Mouse (Mus musculus) heart, embryonic 15.5 days (tissue): Measurements from ENCODE around the gene Reps1. TPM values are rescaled to one million over a fixed set of nuclear protein-coding genes. Genes with fewer than 3 reads are reported as not detected.
"Not testable (repeated sequence)": the region's sequence is repeated elsewhere in the genome, so short reads cannot be mapped to it uniquely, and the experiment has no call there.

ENCODE experiments used
- ATAC-seq: fragments of 200-750 bp; cut with Nextera tagmentation; replicated peaks from 2 replicates; pipeline ENCODE4 v1.8.0; 2017; ENCODE audit warnings: low read depth, moderate TSS enrichment; ENCODE audit not compliant: insufficient number of reproducible peaks, insufficient read depth, low FRiP score
- H3K27ac ChIP-seq: fragments of 300-500 bp; sonication (generic); 2 replicates; pipeline ENCODE4 v1.5.1; 2015; ENCODE audit warnings: mild to moderate bottlenecking, inconsistent platforms
- H3K27me3 ChIP-seq: fragments of 300-500 bp; sonication (generic); 2 replicates; pipeline ENCODE4 v1.6.1; 2015; ENCODE audit warnings: inconsistent platforms
- H3K36me3 ChIP-seq: fragments of 300-500 bp; sonication (generic); 2 replicates; pipeline ENCODE4 v1.6.1; 2015; ENCODE audit warnings: mild to moderate bottlenecking, inconsistent platforms
- H3K4me1 ChIP-seq: fragments of 300-500 bp; sonication (generic); replicated peaks from 2 replicates; pipeline ENCODE4 v1.6.1; 2015; ENCODE audit warnings: inconsistent platforms
- H3K4me2 ChIP-seq: fragments of 300-500 bp; sonication (generic); 2 replicates; pipeline ENCODE4 v1.6.1; 2015; ENCODE audit warnings: inconsistent platforms, mild to moderate bottlenecking, moderate library complexity
- H3K4me3 ChIP-seq: fragments of 300-500 bp; sonication (generic); 2 replicates; pipeline ENCODE4 v1.5.1; 2015; ENCODE audit warnings: mild to moderate bottlenecking, inconsistent platforms
- H3K9ac ChIP-seq: fragments of 300-500 bp; sonication (generic); 2 replicates; pipeline ENCODE4 v1.6.1; 2015; ENCODE audit warnings: mild to moderate bottlenecking, inconsistent platforms
- H3K9me3 ChIP-seq: fragments of 300-500 bp; sonication (generic); replicated peaks from 2 replicates; pipeline ENCODE4 v1.6.1; 2016; ENCODE audit warnings: inconsistent platforms
- WGBS: fragments of 180-500 bp; shearing (Covaris S2); methylation state at CpG from one replicate; pipeline ENCODE4 v1.1.7; 2015; ENCODE audit warnings: mixed read lengths; 5-methylcytosine and 5-hydroxymethylcytosine counted together
- polyA plus RNA-seq: library from polyadenylated mRNA; unstranded; fragments of >200 nt; fragmentation: Nextera tagmentation; extraction: Ambion mirVana; gene quantifications from 2 replicates; pipeline ENCODE4 v1.2.1, GENCODE M21; 2015

Gene Reps1
- polyA plus RNA-seq, 1 experiment from 2014 or later, result 15.9 TPM

GRCm38 (mm10) chr10:18090691-18091090 lies 35.0 kb downstream of the Reps1 start:
- H3K36me3 ChIP-seq, result peaks cover 36% of the 10 kb centered on the region
- H3K4me3 ChIP-seq, result no peak overlapping the region
- no peaks in the 10 kb centered on the region; the same call in 1 of the 2 replicates for H3K9me3 ChIP-seq
- no peak overlapping the region for H3K27ac ChIP-seq
- H3K9ac ChIP-seq, result no peak overlapping the region
- H3K4me2 ChIP-seq, result no peak overlapping the region
- no peaks in the 10 kb centered on the region for H3K4me1 ChIP-seq
- no peak for ATAC-seq
- H3K27me3 ChIP-seq, result no peaks in the 10 kb centered on the region

GRCm38 (mm10) chr10:18102166-18102565 lies 46.5 kb downstream of the Reps1 start:
- WGBS, result 62% methylated on average over 5 of the region's 5 CpGs
- Histone ChIP-seq H3K27me3 (no peaks in the 10 kb centered on the region), H3K4me3 (no peak overlapping the region), H3K36me3 (peaks cover 17% of the 10 kb centered on the region), H3K4me2 (no peak overlapping the region), H3K9me3 (no peaks in the 10 kb centered on the region), H3K9ac (no peak overlapping the region), H3K27ac (no peak overlapping the region), H3K4me1 (no peaks in the 10 kb centered on the region)
- ATAC-seq, result no peak

- ATAC-seq, result no peak
- Histone ChIP-seq H3K4me1 (no peaks in the 10 kb centered on the region), H3K27ac (no peak overlapping the region), H3K4me3 (no peak overlapping the region), H3K27me3 (no peaks in the 10 kb centered on the region), H3K9ac (no peak overlapping the region), H3K9me3 (no peaks in the 10 kb centered on the region), H3K4me2 (no peak overlapping the region), H3K36me3 (peaks cover 13% of the 10 kb centered on the region)
- WGBS, result 71% methylated on average over 5 of the region's 5 CpGs
These were observed 51.8 kb downstream of the Reps1 start for GRCm38 (mm10) chr10:18107471-18107870.

GRCm38 (mm10) chr10:18110940-18111339 lies 55.3 kb downstream of the Reps1 start:
- Histone ChIP-seq H3K9ac (no peak overlapping the region), H3K27ac (no peak overlapping the region), H3K36me3 (peaks cover 12% of the 10 kb centered on the region), H3K4me2 (no peak overlapping the region), H3K9me3 (no peaks in the 10 kb centered on the region), H3K4me1 (no peaks in the 10 kb centered on the region), H3K27me3 (no peaks in the 10 kb centered on the region), H3K4me3 (no peak overlapping the region)
- no peak for ATAC-seq

GRCm38 (mm10) chr10:18113473-18114093 lies 57.9 kb downstream of the Reps1 start:
- H3K4me1 ChIP-seq, result no peaks in the 10 kb centered on the region
- ATAC-seq, result no peak
- H3K9me3 ChIP-seq, result no peaks in the 10 kb centered on the region
- no peak overlapping the region for H3K4me2 ChIP-seq
- H3K27me3 ChIP-seq, result no peaks in the 10 kb centered on the region
- peaks cover 25% of the 10 kb centered on the region for H3K36me3 ChIP-seq
- H3K27ac ChIP-seq, result no peak overlapping the region
- no peak overlapping the region for H3K9ac ChIP-seq
- H3K4me3 ChIP-seq, result no peak overlapping the region
- 83% methylated on average over 10 of the region's 10 CpGs for whole genome bisulfite sequencing

GRCm38 (mm10) chr10:18118336-18118735 lies 62.7 kb downstream of the Reps1 start:
- no peak overlapping the region for H3K9ac ChIP-seq
- no peaks in the 10 kb centered on the region for H3K27me3 ChIP-seq
- 86% methylated on average over 8 of the region's 8 CpGs for WGBS
- no peaks in the 10 kb centered on the region for H3K4me1 ChIP-seq
- no peak for ATAC-seq
- H3K36me3 ChIP-seq, result peaks cover 70% of the 10 kb centered on the region
- no peaks in the 10 kb centered on the region for H3K9me3 ChIP-seq
- H3K27ac ChIP-seq, result no peak overlapping the region
- H3K4me2 ChIP-seq, result no peak overlapping the region
- no peak overlapping the region for H3K4me3 ChIP-seq

- no peaks in the 10 kb centered on the region for H3K4me1 ChIP-seq
- no peaks in the 10 kb centered on the region for H3K27me3 ChIP-seq
- no peaks in the 10 kb centered on the region for H3K9me3 ChIP-seq
- H3K27ac ChIP-seq, result no peak overlapping the region
- H3K9ac ChIP-seq, result no peak overlapping the region
- ATAC-seq, result no peak
- 93% methylated on average over 5 of the region's 5 CpGs for WGBS
- no peak overlapping the region for H3K4me2 ChIP-seq
- peaks cover 6% of the 10 kb centered on the region; the same call in 1 of the 2 replicates for H3K36me3 ChIP-seq
- no peak overlapping the region for H3K4me3 ChIP-seq
These were observed 74.6 kb downstream of the Reps1 start for GRCm38 (mm10) chr10:18130276-18130675.

- Histone ChIP-seq H3K4me1 (no peaks in the 10 kb centered on the region), H3K27ac (no peak overlapping the region), H3K4me2 (no peak overlapping the region), H3K36me3 (no peaks in the 10 kb centered on the region), H3K27me3 (no peaks in the 10 kb centered on the region), H3K4me3 (no peak overlapping the region), H3K9me3 (no peaks in the 10 kb centered on the region), H3K9ac (no peak overlapping the region)
- whole genome bisulfite sequencing, result 80% methylated on average over 10 of the region's 10 CpGs
- no peak for ATAC-seq
These were observed 76.3 kb downstream of the Reps1 start for GRCm38 (mm10) chr10:18131666-18132650.

- not testable (repeated sequence) for H3K4me1 ChIP-seq, H3K9ac ChIP-seq, H3K36me3 ChIP-seq, H3K27ac ChIP-seq, ATAC-seq, H3K27me3 ChIP-seq, H3K9me3 ChIP-seq
- WGBS, result 58% methylated on average over 16 of the region's 26 CpGs
- Histone ChIP-seq H3K4me3 (peak overlapping the region; percentile 30), H3K4me2 (peak overlapping the region; percentile 20; the same call in 1 of the 2 replicates)
These were observed 83.3 kb downstream of the Reps1 start for GRCm38 (mm10) chr10:18138853-18139503.

- 81% methylated on average over 5 of the region's 5 CpGs for WGBS
- Histone ChIP-seq H3K9me3 (no peaks in the 10 kb centered on the region), H3K4me1 (peaks cover 4% of the 10 kb centered on the region; the same call in 1 of the 2 replicates), H3K36me3 (no peaks in the 10 kb centered on the region), H3K4me3 (peak overlapping the region; percentile 30), H3K4me2 (peak overlapping the region; percentile 20), H3K27ac (no peak overlapping the region), H3K27me3 (no peaks in the 10 kb centered on the region), H3K9ac (no peak overlapping the region)
- no peak for ATAC-seq
These were observed 84.0 kb downstream of the Reps1 start for GRCm38 (mm10) chr10:18139615-18140014.

- ATAC-seq, result peak; percentile 54
- no peaks in the 10 kb centered on the region for H3K27me3 ChIP-seq
- H3K4me2 ChIP-seq, result no peak overlapping the region
- H3K9ac ChIP-seq, result no peak overlapping the region
- H3K4me1 ChIP-seq, result peaks cover 4% of the 10 kb centered on the region; the same call in 1 of the 2 replicates
- no peak overlapping the region for H3K27ac ChIP-seq
- no peaks in the 10 kb centered on the region for H3K36me3 ChIP-seq
- no peak overlapping the region for H3K4me3 ChIP-seq
- WGBS, result 51% methylated on average over 2 of the region's 2 CpGs
- H3K9me3 ChIP-seq, result no peaks in the 10 kb centered on the region
These were observed 85.7 kb downstream of the Reps1 start for GRCm38 (mm10) chr10:18141389-18141788.
